In genomic region chr11:103096979-103097894, GRCm38 (mm10) we compare ENCODE assay signal across 11 mouse cellular contexts. TPM values are rescaled to one million over a fixed set of nuclear protein-coding genes. Genes with fewer than 3 reads are reported as not detected.
DNase-seq lines count a peak whose midpoint lies in the region; ATAC-seq and TF ChIP-seq lines count a peak whose summit lies in the region.
"Had no signal": no experiment of that assay in that cellular context is flagged by ENCODE, and none has a peak within 500 bp of the region (broad histone marks: within the 10 kb centered on the region; RNA-seq: fewer than 3 reads in every experiment).

No protein-coding gene starts in this region.

- no peak for TF ChIP-seq POLR2A in heart, adult 2 months (IDR thresholded peaks at IDR 0.05; ENCODE audit: insufficient read depth, low read depth, low read length)

- TF ChIP-seq CTCF in heart, adult 2 months (IDR thresholded peaks at IDR 0.05) = no peak

- peaks cover 28% of the 10 kb centered on the region for H3K4me1 ChIP-seq in heart, adult 2 months (ENCODE audit: control insufficient read depth, insufficient read depth, low read length)
- H3K4me1 ChIP-seq in intestine, embryonic 15.5 days (replicated peaks) = peaks cover 30% of the 10 kb centered on the region

- DNase-seq in heart, adult 2 months = peak; percentile 56 to 60
- DNase-seq in heart, adult 9 months (ENCODE audit: low spot score in 2 of 2) = no peak
- peak; percentile 55 for DNase-seq in urinary bladder, postnatal 14 days (ENCODE audit: low spot score)
- DNase-seq in urinary bladder, postnatal 36 days (ENCODE audit: low spot score in 2 of 2) = no peak
- DNase-seq in layer of hippocampus, adult 8-10 months (ENCODE audit: low spot score in 2 of 2) = no peak
- DNase-seq in thymus, adult 18-20 months = no peak
- DNase-seq in spleen, adult 18-20 months = no peak
- DNase-seq: cerebellum, postnatal 14 days; right cerebral cortex, postnatal 25 days had no signal

- no peaks in the 10 kb centered on the region for H3K27me3 ChIP-seq in heart, adult 2 months (ENCODE audit: control insufficient read depth, insufficient read depth, low read length)
- peaks cover 9% of the 10 kb centered on the region; the same call in 1 of the 2 replicates for H3K27me3 ChIP-seq in intestine, embryonic 15.5 days (replicated peaks)
- H3K27me3 ChIP-seq: Patski had no signal

- H3K9ac ChIP-seq in heart, adult 2 months (ENCODE audit: low read depth, low read length) = no peak overlapping the region
- H3K9ac ChIP-seq in intestine, embryonic 15.5 days = no peak overlapping the region

- WGBS in heart, adult 2 months = 18% methylated on average over 22 of the region's 22 CpGs
- 16% methylated on average over 22 of the region's 22 CpGs for WGBS in intestine, embryonic 15.5 days

- H3K27ac ChIP-seq in heart, adult 2 months = peak overlapping the region; percentile 72
- H3K27ac ChIP-seq in intestine, embryonic 15.5 days = peak overlapping the region; percentile 22; the same call in 1 of the 2 replicates

- H3K36me3 ChIP-seq in heart, adult 2 months (ENCODE audit: control insufficient read depth, insufficient read depth, low read length) = no peaks in the 10 kb centered on the region
- no peaks in the 10 kb centered on the region for H3K36me3 ChIP-seq in intestine, embryonic 15.5 days

- TF ChIP-seq EP300 in heart, adult 2 months (IDR thresholded peaks at IDR 0.05; ENCODE audit: insufficient read depth, low read depth, low read length) = peak; percentile 82; the same call in 1 of the 2 replicates

- 0 out of 2 replicates have a peak, but pooled peaks have one; percentile 11 for ATAC-seq in intestine, embryonic 15.5 days
- ATAC-seq: Patski had no signal

- intact Hi-C loops in heart, adult 2 months (cut with DNase I) = no loop called here

- H3K4me2 ChIP-seq in intestine, embryonic 15.5 days (replicated peaks) = peak overlapping the region; percentile 43

- no peaks in the 10 kb centered on the region for H3K9me3 ChIP-seq in intestine, embryonic 15.5 days

- no peaks in the 10 kb centered on the region for H3K79me2 ChIP-seq in heart, adult 2 months (replicated peaks; ENCODE audit: control insufficient read depth, insufficient read depth, low read length)

- no peak overlapping the region for H3K4me3 ChIP-seq in heart, adult 2 months
- H3K4me3 ChIP-seq in intestine, embryonic 15.5 days (replicated peaks) = no peak overlapping the region

RNA-seq across cellular contexts. Expression of gene Plcd3, which starts 4.2 kb away (rescaled TPM):
- 10 to 100 TPM; 13.7 to 14.0 TPM for total RNA-seq in heart, adult 2 months (2021)
- 20.6 and 22.3 TPM in 2 replicates for polyA plus RNA-seq in heart, adult 2 months (2012; rRNA removed)
- 1.8 and 2.0 TPM in 2 replicates for polyA plus RNA-seq in intestine, embryonic 15.5 days (2015; fragmentation: Nextera tagmentation; extraction: Ambion mirVana)
- 10 to 100 TPM; 11.0 to 15.3 (median 12.8) TPM for total RNA-seq in layer of hippocampus, adult 8-10 months (2022)

RNA-seq across cellular contexts. Expression of gene Acbd4, which starts 4.2 kb away (rescaled TPM):
- 10 to 100 TPM; 27.8 to 38.1 TPM for total RNA-seq in heart, adult 2 months (2021)
- 27.5 and 27.8 TPM in 2 replicates for polyA plus RNA-seq in heart, adult 2 months (2012; rRNA removed)
- polyA plus RNA-seq in intestine, embryonic 15.5 days (2015; fragmentation: Nextera tagmentation; extraction: Ambion mirVana) = 17.4 and 22.0 TPM in 2 replicates
- 10 to 100 TPM; 88.4 to 98.2 (median 94.7) TPM for total RNA-seq in layer of hippocampus, adult 8-10 months (2022)

RNA-seq across cellular contexts. Expression of gene Hexim1, which starts 18.8 kb away (rescaled TPM):
- total RNA-seq in heart, adult 2 months (2021) = 10 to 100 TPM; 18.2 to 19.3 TPM
- polyA plus RNA-seq in heart, adult 2 months (2012; rRNA removed) = 7.8 and 9.0 TPM in 2 replicates
- 4.1 and 4.7 TPM in 2 replicates for polyA plus RNA-seq in intestine, embryonic 15.5 days (2015; fragmentation: Nextera tagmentation; extraction: Ambion mirVana)
- 10 to 100 TPM; 39.0 to 51.3 (median 45.9) TPM for total RNA-seq in layer of hippocampus, adult 8-10 months (2022)

RNA-seq across cellular contexts. Expression of gene Hexim2, which starts 35.0 kb away (rescaled TPM):
- 1 to 10 TPM; 1.3 to 1.9 TPM for total RNA-seq in heart, adult 2 months (2021)
- polyA plus RNA-seq in heart, adult 2 months (2012; rRNA removed) = 2.6 and 2.9 TPM in 2 replicates
- polyA plus RNA-seq in intestine, embryonic 15.5 days (2015; fragmentation: Nextera tagmentation; extraction: Ambion mirVana) = 7.9 and 8.8 TPM in 2 replicates
- total RNA-seq in layer of hippocampus, adult 8-10 months (2022) = 10 to 100 TPM in 3 of 4 experiments, 1 to 10 TPM in 1; 9.4 to 15.1 (median 11.6) TPM

Comparison
In these comparisons a context has a peak if more than half of its experiments do, and no peak if none do; other contexts are left out.
1. DNase-seq: peak in heart, adult 2 months (2 of 2) and urinary bladder, postnatal 14 days (single experiment); none in heart, adult 9 months (0 of 2), urinary bladder, postnatal 36 days (0 of 2), layer of hippocampus, adult 8-10 months (0 of 2), thymus, adult 18-20 months (0 of 2) and spleen, adult 18-20 months (0 of 2).